Mouse (Mus musculus) fibroblast of lung, adult 2 months (primary cell): ENCODE data around the gene Dmc1.

ENCODE experiments used
- DNase-seq: peaks from one replicate; pipeline ENCODE4 v3.0.0-alpha.2; 2011; ENCODE audit warnings: low read depth

Dmc1 gene

GRCm38 (mm10) chr15:79562417-79562816, 42.5 kb downstream of the Dmc1 start:
- DNase-seq: no peak

GRCm38 (mm10) chr15:79559649-79560048, 45.3 kb downstream of the Dmc1 start:
- no peak for DNase-seq

GRCm38 (mm10) chr15:79552566-79552965, 52.3 kb downstream of the Dmc1 start:
- DNase-seq: no peak

GRCm38 (mm10) chr15:79548226-79548625, 56.7 kb downstream of the Dmc1 start:
- DNase-seq: no peak

GRCm38 (mm10) chr15:79547289-79547820, 57.6 kb downstream of the Dmc1 start:
- DNase-seq: peak; percentile 36

- DNase-seq: peak; percentile 94
Observed at GRCm38 (mm10) chr15:79546410-79547288, 58.3 kb downstream of the Dmc1 start, which contains the start of gene Ddx17. Gene Ddx17 (minus strand): TSS chr15:79546741.

GRCm38 (mm10) chr15:79545921-79546399, 58.9 kb downstream of the Dmc1 start:
- DNase-seq: no peak

GRCm38 (mm10) chr15:79545496-79545895, 59.4 kb downstream of the Dmc1 start:
- DNase-seq: no peak

GRCm38 (mm10) chr15:79543968-79544367, 60.9 kb downstream of the Dmc1 start:
- DNase-seq: no peak

- DNase-seq: no peak
Observed at GRCm38 (mm10) chr15:79533796-79534195, 71.1 kb downstream of the Dmc1 start.

- DNase-seq: no peak
Observed at GRCm38 (mm10) chr15:79529935-79530334, 75.0 kb downstream of the Dmc1 start.

- no peak for DNase-seq
Observed at GRCm38 (mm10) chr15:79527991-79528639, 76.8 kb downstream of the Dmc1 start.

GRCm38 (mm10) chr15:79527192-79527591, 77.7 kb downstream of the Dmc1 start:
- no peak for DNase-seq

GRCm38 (mm10) chr15:79525979-79526768, 78.7 kb downstream of the Dmc1 start:
- no peak for DNase-seq

GRCm38 (mm10) chr15:79525564-79525963, 79.3 kb downstream of the Dmc1 start:
- DNase-seq: no peak

GRCm38 (mm10) chr15:79519400-79520220, 85.3 kb downstream of the Dmc1 start:
- DNase-seq: no peak

- no peak for DNase-seq
Observed at GRCm38 (mm10) chr15:79518571-79518970, 86.3 kb downstream of the Dmc1 start.

- DNase-seq: no peak
Observed at GRCm38 (mm10) chr15:79517710-79518109, 87.2 kb downstream of the Dmc1 start.

GRCm38 (mm10) chr15:79516171-79517096, 88.5 kb downstream of the Dmc1 start, which contains the start of gene Kdelr3:
Gene Kdelr3 (plus strand): TSS chr15:79516411.
- DNase-seq: peak; percentile 78

- DNase-seq: no peak
Observed at GRCm38 (mm10) chr15:79513940-79514339, 91.0 kb downstream of the Dmc1 start.
